Mouse (Mus musculus): ENCODE measurements around the gene Dnah5. TPM values are rescaled to one million over a fixed set of nuclear protein-coding genes. Genes with fewer than 3 reads are reported as not detected.

Dnah5 gene
- under 0.01 TPM in 1 of 2 replicates, not detected in the other for polyA plus RNA-seq (2012; rRNA removed; ENCODE audit: low replicate concordance)

GRCm38 (mm10) chr15:28203111-28204075 is at the start of gene Dnah5:
Gene Dnah5, plus strand, starts transcription at chr15:28203752.

Other genes with a start within 250 kb of the Dnah5 start
- 6.1 and 12.6 TPM in 2 replicates for gene Trio, start 177.9 kb upstream of the Dnah5 start, polyA plus RNA-seq (2012; rRNA removed; ENCODE audit: low replicate concordance)

Measured in duodenum, adult 2 months (tissue).